Mouse (Mus musculus) heart, adult 2 months (tissue): ENCODE measurements around the gene Bcl2l2. TPM values are rescaled to one million over a fixed set of nuclear protein-coding genes. Genes with fewer than 3 reads are reported as not detected.
A peak's percentile ranks its signal among the peaks of the same experiment; 100 is the strongest.

Experiments
- DNase-seq, 2 experiments: peaks; one replicate each; pipeline ENCODE4 v3.0.0; 2021
- H3K27ac ChIP-seq: fragments of 200-600 bp; 2 replicates; pipeline ENCODE4 v1.8.1; 2022
- H3K27me3 ChIP-seq: fragments of 200-500 bp; 2 replicates; pipeline ENCODE4 v1.6.1; 2012; ENCODE audit warnings: mild to moderate bottlenecking, low read length, inconsistent platforms, mixed read lengths; ENCODE audit not compliant: control insufficient read depth, insufficient read depth
- H3K36me3 ChIP-seq: fragments of 200-500 bp; 2 replicates; pipeline ENCODE4 v1.6.1; 2012; ENCODE audit warnings: low read length, inconsistent platforms; ENCODE audit not compliant: control insufficient read depth, insufficient read depth
- H3K4me1 ChIP-seq: fragments of 200-500 bp; 2 replicates; pipeline ENCODE4 v1.6.1; 2011; ENCODE audit warnings: low read length; ENCODE audit not compliant: control insufficient read depth, insufficient read depth
- H3K4me3 ChIP-seq: fragments of 200-600 bp; 2 replicates; pipeline ENCODE4 v1.8.1; 2022
- H3K79me2 ChIP-seq: fragments of 200-500 bp; replicated peaks from 2 replicates; pipeline ENCODE4 v1.6.1; 2012; ENCODE audit warnings: mild to moderate bottlenecking, inconsistent platforms, low read length, moderate library complexity, mixed read lengths; ENCODE audit not compliant: control insufficient read depth, insufficient read depth
- H3K9ac ChIP-seq: fragments of 200-500 bp; 2 replicates; pipeline ENCODE4 v1.6.1; 2012; ENCODE audit warnings: low read depth, mild to moderate bottlenecking, control low read depth, inconsistent platforms, low read length, mixed read lengths
- CTCF ChIP-seq: fragments of 200-600 bp; IDR thresholded peaks from 2 replicates; pipeline ENCODE4 v1.8.1; 2022; ENCODE audit warnings: antibody characterized with exemption, mild to moderate bottlenecking, moderate library complexity
- EP300 ChIP-seq: fragments of 200-500 bp; IDR thresholded peaks from 2 replicates; pipeline ENCODE4 v1.6.1; 2011; ENCODE audit warnings: low read depth, low read length, control low read depth; ENCODE audit not compliant: insufficient read depth
- POLR2A ChIP-seq: fragments of 200-500 bp; IDR thresholded peaks from 2 replicates; pipeline ENCODE4 v1.6.1; 2011; ENCODE audit warnings: mild to moderate bottlenecking, low read depth, low read length, control low read depth; ENCODE audit not compliant: insufficient read depth
- WGBS: fragments of 180-500 bp; shearing (Covaris S2); methylation state at CpG from one replicate; pipeline ENCODE4 v1.1.7; 2018; 5-methylcytosine and 5-hydroxymethylcytosine counted together
- intact Hi-C: fragments of 180-260 bp; cut with DNase I; formaldehyde crosslinking; loops from one replicate; pipeline ENCODE4 v1.15.1; 2025
- polyA plus RNA-seq: library from polyadenylated mRNA; depleted of rRNA; stranded (reverse); fragments of >200 nt; gene quantifications from 2 replicates; pipeline ENCODE4 v1.2.3, GENCODE M21; 2012
- total RNA-seq, 2 experiments: library from RNA; stranded (reverse); gene quantifications; 2 replicates each; pipeline ENCODE4 v1.2.3; 2021

Bcl2l2 gene
- total and polyA plus RNA-seq, 3 experiments, result 29.2 to 45.0 (median 42.4) TPM

DNA sequence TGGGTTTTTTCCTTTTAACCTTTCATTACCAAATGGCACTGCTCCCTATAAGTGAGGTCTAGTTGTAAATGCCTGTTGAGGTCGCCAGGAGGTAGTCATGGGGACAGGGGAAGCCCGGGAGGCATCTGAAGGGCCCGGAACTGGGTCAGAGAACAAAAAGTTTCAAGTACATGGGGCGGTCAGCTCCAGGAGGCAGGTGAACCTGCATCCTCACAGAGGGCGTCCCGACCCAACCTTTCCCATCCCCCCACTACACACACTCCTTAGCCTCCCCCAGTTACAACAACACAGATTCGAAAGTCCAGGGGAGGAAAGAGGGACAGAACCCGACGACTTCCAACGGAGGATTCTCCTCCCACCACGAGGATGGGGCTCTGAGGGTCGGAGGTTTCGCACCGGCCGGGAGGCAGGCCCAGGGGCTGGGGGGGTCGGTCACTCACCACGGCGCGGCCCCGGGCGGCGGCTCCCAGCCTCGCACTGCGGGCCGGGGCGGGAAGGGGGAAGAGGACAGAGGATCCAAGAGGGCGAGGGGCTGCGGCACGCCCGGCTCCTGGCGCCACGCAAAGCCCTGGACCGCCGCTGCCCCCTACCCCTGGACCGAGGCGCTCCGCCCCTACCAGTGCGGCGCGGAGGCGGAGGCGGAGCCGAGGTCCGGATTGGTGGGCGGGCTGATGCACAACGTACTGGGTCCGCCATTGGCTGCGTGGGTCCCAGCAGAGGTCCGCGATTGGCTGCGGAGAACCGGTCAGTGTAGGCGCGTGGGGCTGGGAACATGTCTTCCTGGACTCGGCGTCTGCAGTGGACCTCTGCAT, 19.5 kb upstream of the Bcl2l2 start:
- Histone ChIP-seq H3K4me3 (peak overlapping the region; percentile 92), H3K27ac (peak overlapping the region; percentile 77), H3K27me3 (no peaks in the 10 kb centered on the region), H3K9ac (peak overlapping the region; percentile 86), H3K36me3 (no peaks in the 10 kb centered on the region), H3K4me1 (no peaks in the 10 kb centered on the region), H3K79me2 (no peaks in the 10 kb centered on the region)
- peak; percentile 72; the same call in 1 of the 2 replicates for TF ChIP-seq POLR2A
- TF ChIP-seq CTCF, result no peak
- 0 out of 2 replicates have a peak, but pooled peaks have one; percentile 9 for TF ChIP-seq EP300
- peak; percentile 92 to 94 for DNase-seq
- WGBS, result under 1% methylated on average over 54 of the region's 56 CpGs
- intact Hi-C loops, result loop anchor here (1.0 to 5.0 kb wide), 3 partner anchors 30 to 154 kb away; partner anchors contain the start of genes Cebpe and Ngdn

DNA sequence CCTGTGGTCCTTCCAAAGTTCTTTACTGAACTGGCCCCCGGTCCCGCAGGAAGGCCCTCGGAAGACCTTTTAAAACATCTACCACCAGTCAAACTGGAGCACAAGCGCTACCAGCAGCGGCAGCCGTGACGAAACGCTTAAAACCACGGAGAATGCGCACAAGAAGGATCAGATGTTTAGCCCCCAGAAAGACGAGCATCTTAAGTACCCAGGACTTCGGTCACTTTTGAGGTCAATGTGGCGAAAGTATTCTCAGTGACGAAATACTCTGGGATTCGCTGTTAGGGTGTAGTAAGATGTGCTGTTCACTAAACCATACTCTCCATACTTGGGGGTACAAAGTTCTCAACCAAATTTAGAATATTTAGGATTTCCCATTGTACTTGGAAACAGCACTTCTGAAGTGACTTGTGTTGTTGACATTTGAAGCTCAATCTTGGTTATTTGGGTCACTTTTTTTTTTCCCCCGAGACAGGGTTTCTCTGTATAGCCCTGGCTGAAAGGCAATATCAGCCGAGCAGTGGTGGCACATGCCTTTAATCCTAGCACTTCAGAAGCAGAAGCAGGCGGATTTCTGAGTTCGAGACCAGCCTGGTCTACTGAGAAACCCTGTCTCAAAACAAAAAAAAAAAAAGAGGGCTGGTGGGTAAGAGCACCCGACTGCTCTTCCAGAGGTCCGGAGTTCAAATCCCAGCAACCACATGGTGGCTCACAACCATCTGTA, 18.7 kb upstream of the Bcl2l2 start:
- H3K27ac ChIP-seq, result peak overlapping the region; percentile 77
- 15% methylated on average over 21 of the region's 21 CpGs for WGBS

DNA sequence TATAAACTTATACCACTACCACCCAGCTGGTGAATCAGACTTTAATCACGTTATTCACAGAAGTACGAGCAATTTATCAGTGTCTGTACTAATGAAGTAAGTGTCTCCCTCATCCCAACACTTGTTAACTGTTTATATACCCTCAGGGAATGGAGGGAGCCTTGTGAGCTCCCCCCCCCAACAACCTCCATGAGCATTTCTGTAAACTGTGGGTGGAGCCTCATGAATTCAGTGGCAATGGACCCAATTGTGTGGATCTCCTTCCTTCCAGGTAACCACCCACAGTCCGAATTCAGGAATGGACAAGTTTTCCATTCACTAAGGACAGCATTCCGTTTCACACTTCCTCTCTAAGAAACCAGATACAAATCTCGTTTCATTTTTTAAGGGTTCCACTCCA, 17.6 kb upstream of the Bcl2l2 start:
- no peak for DNase-seq
- WGBS, result 43% methylated on average over 5 of the region's 5 CpGs
- Histone ChIP-seq H3K27me3 (no peaks in the 10 kb centered on the region), H3K36me3 (no peaks in the 10 kb centered on the region), H3K9ac (no peak overlapping the region), H3K27ac (no peak overlapping the region), H3K79me2 (no peaks in the 10 kb centered on the region), H3K4me1 (no peaks in the 10 kb centered on the region), H3K4me3 (no peak overlapping the region)
- no peak for TF ChIP-seq EP300
- no peak for TF ChIP-seq CTCF
- TF ChIP-seq POLR2A, result no peak
- intact Hi-C loops, result no loop called here

More for the DNA sequence above, 18.7 kb upstream of the Bcl2l2 start:
- DNase-seq, result no peak
- H3K4me3 ChIP-seq, result peak overlapping the region; percentile 92
- H3K4me1 ChIP-seq, result no peaks in the 10 kb centered on the region
- H3K9ac ChIP-seq, result peak overlapping the region; percentile 18; the same call in 1 of the 2 replicates
- intact Hi-C loops, result loop anchor here (1.0 to 5.0 kb wide), 3 partner anchors 29 to 153 kb away; partner anchors contain the start of genes Cebpe and Ngdn
- no peak for TF ChIP-seq EP300
- TF ChIP-seq POLR2A, result no peak
- TF ChIP-seq CTCF, result no peak
- no peaks in the 10 kb centered on the region for H3K79me2 ChIP-seq
- H3K27me3 ChIP-seq, result no peaks in the 10 kb centered on the region
- no peaks in the 10 kb centered on the region for H3K36me3 ChIP-seq

DNA sequence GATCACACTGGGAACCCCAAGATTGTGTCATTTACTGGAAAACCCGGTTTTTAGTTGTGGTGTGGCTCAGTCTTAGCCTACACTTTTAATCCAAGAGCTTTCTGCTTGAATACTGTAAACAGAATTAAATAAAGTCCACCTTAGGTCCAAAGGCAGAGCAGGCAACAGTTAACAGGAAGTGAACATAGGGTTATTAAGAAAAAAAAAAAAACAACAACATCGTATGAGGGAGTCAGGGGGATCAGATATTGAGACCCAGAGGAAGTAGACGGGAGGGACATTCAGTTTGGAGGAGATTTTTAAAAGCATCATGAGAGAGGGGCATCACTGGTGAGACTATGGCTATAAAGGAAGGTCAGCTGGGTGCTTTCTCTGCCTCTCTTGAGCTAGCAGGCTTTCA, 16.9 kb upstream of the Bcl2l2 start:
- H3K79me2 ChIP-seq, result no peaks in the 10 kb centered on the region
- no peak for DNase-seq
- H3K36me3 ChIP-seq, result no peaks in the 10 kb centered on the region
- H3K4me1 ChIP-seq, result no peaks in the 10 kb centered on the region
- H3K4me3 ChIP-seq, result no peak overlapping the region
- 43% methylated on average over 3 of the region's 3 CpGs for WGBS
- TF ChIP-seq EP300 (no peak), POLR2A (no peak), CTCF (no peak)
- H3K27ac ChIP-seq, result no peak overlapping the region
- intact Hi-C loops, result no loop called here
- H3K9ac ChIP-seq, result no peak overlapping the region
- H3K27me3 ChIP-seq, result no peaks in the 10 kb centered on the region

DNA sequence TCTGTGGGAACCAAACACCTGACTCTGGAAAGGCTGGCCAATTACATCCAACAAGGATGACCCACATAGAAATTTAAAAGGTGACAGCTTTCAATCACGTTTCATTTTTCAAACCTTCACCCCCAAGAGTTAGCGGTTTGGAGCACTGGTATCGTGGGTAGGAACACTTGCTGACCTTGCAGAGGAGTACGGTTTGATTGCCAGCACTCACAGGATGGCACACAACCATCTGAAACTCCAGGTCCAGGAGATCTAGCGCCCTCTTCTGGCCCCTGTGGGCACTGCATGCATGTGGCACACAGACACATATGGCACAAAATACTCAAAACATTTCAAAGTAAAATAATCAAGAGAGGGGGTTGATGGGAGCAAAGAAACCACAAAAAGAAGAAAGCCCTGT, 16.2 kb upstream of the Bcl2l2 start:
- Histone ChIP-seq H3K27ac (no peak overlapping the region), H3K4me3 (no peak overlapping the region), H3K36me3 (no peaks in the 10 kb centered on the region), H3K27me3 (no peaks in the 10 kb centered on the region), H3K4me1 (no peaks in the 10 kb centered on the region), H3K79me2 (no peaks in the 10 kb centered on the region), H3K9ac (no peak overlapping the region)
- no peak for DNase-seq
- TF ChIP-seq CTCF (peak; percentile 57), POLR2A (no peak)
- 60% methylated on average over 5 of the region's 5 CpGs for WGBS
- intact Hi-C loops, result no loop called here
